Mouse (Mus musculus) urinary bladder, postnatal 25 days (tissue): ENCODE measurements at regions not wholly inside any gene's neighbourhood (a gene's known extent, or its start where the extent isn't known, plus 50 kb on each side); places are given as distances from the start of the nearest gene placed in this dataset.

ENCODE experiments used
- DNase-seq: peaks from one replicate; pipeline ENCODE4 v3.0.0; 2022; ENCODE audit warnings: low spot score

GRCm38 (mm10) chr11:43370025-43370424, 56.0 kb downstream of the Pttg1 start:
- DNase-seq, result no peak

DNA sequence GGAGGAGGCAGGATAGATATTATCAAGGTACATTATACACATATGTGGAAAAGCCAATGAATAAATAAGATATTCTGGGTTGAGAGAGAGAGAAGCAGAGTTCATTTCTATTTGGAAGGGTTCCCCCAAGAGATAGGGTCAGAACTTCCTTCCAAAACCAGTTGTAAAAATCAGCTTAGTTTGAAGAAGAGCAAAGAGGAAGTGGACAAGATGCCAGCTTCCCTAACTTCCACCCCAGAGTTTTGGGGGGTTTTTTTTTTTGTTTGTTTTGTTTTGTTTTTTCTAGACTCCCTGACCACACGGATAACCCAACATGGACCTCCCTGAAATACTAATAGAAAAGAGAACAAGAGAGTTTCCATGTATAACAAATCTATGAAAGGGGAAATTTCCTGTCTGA, 57.7 kb downstream of the Pttg1 start:
- no peak for DNase-seq

DNA sequence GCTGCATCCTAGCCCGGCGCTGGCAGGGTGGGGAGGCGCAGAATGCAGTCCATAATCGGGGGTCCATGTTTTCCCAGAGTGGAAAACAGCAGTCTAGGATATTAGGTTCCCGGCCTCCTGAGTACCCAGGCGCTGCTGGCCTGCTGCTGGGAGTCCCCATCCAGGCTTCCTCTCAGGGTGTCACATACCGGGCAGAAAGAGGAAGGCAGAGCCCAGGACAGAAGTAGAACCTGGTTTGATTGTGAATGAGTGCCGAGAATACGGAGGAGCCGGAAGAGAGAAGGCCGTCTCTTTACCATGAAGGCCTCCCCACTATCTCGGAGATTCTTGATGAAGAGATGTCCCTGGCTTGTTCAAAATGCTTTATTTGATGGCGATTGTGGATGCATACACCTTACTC, 64.2 kb downstream of the Pttg1 start:
- no peak for DNase-seq

DNA sequence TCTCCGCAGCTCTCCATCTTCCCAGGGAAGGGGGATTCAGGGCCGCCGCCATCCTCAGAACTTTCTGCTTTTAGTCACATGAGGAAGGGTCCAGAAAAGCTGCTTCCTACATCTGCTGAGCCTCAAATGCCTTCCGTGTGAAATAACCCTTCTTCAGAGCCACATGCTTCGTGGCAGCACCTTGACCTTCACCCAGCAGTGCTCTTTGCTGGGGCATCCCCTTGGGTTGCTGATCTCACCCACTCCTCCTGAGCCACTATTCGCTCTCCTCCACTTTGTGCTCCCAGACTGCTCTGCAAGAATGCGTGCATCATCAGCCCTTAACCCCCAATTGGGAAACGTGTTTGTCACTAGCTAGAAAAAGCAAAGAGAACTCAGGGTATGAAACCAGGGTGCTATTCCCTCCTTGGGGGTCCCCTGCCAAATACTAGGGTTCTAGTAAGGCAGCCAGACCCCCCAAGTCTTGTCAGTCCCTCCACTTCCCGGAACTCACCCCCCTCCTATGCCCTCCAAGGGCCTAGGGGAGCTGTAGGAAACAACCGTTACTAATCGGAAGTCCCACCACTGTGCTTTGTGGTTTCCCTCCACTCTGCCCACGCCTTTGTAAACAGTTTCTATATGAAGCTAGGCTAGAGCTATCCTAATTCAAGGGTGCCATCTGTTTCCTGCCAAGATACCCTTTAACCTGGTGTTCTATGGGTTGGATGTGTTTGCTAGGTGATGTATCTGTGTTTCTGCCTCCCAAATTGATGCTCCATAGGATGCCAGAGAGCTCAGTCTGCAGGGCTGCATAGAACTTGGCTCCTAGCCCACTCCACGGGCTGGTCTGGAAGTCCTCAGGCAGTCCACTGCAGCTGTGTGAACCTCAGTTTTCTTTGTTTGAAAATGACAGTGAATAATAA, 67.4 kb downstream of the Pttg1 start:
- DNase-seq, result no peak

- no peak for DNase-seq
Measured at GRCm38 (mm10) chr11:43353602-43354001, 72.4 kb downstream of the Pttg1 start.

DNA sequence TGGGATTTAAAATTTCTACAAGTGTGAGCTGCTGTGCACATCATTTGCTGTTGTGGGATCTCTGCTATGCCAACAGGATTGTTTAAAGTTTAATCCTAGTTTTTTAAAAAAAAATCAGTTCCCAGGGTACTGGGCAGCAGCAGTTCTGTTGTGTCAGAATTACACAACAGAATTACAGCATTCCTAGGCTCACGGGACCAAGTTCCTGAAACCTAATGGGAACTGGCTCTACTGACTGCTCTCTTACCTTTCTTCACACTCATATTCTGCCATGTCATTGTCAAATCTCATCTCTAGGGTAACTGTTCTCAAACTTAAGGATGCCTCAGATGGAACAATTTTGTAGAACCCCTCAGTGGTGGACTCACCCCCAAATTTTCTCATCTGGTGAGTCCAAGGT, 73.0 kb downstream of the Pttg1 start:
- no peak for DNase-seq

DNA sequence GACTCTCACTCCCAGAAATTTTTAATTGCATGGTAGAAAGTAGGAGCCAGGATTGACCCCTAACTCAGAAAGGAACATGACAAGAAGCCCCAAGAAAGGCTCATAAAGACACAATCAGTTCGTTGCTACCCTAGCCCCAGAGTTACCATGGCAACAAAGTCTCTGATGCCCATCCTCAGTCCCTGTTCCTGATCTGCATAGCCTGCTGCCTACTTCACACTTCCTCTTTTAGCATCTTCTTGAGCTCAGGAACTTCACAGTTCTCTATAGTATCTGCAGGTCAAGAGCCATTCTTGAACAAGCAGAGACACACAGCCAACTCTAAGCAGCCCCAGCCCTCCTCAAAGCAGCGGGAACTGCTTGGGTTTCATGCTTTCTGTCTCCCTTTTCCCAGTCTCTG, 74.2 kb downstream of the Pttg1 start:
- DNase-seq, result no peak

DNA sequence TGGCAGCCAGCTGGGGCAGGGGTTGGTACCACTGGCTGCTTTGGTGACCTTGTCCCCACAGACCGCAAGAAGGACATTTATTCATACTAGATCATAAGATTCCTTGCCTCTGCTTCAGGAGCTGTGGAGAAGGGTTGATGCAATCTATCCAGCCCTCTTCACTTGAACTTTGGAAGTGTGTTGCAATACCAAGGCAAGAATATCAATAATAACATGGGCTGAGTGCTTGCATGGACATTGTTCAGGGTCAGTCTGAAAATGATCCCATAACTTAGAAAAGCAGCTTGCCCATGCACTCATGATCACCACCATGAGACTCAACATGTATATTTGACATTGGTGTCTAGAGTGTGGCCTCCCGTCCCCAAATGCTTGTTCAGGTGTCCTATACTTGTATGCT, 74.7 kb downstream of the Pttg1 start:
- DNase-seq, result no peak

GRCm38 (mm10) chr11:43350242-43350641, 75.8 kb downstream of the Pttg1 start:
- no peak for DNase-seq

DNA sequence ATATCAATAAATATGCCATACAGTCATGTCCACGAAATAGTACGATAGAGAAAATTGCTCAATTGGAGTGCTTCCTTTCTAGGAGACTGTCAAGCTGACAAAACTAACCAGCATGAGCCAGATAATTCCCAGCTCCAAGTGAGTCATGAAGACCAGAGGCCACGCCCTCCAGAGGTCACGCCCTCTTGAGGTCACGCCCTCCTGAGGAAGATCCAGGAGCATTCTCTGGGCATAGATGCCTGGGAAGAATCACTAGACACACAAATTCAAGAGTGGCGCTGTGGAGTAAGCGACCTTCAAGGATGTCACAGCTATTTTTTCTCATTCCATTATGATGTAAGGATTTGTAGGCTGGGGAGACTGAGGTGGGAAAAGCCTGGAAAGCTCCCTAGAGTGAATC, 76.5 kb downstream of the Pttg1 start:
- peak; percentile 16 for DNase-seq

DNA sequence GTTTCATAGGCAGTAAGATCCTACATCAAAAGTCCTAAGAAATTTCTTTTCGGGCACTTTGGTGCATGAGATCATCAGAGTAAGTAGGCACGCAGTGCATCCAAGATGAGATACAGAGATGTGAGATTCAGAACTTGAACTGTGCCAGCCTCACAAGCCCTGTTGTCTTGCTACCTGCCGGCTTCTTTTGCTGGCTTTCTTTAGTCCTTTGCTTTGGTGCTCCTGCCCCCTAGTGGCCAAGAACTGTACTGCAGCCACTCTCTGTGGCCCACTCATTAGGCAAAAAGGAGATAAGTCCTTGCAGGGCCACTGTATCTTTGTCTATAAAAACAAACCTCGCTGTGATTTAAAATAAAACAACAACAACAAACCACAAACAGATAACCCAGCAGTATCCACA, 77.5 kb downstream of the Pttg1 start:
- DNase-seq, result peak; percentile 80

DNA sequence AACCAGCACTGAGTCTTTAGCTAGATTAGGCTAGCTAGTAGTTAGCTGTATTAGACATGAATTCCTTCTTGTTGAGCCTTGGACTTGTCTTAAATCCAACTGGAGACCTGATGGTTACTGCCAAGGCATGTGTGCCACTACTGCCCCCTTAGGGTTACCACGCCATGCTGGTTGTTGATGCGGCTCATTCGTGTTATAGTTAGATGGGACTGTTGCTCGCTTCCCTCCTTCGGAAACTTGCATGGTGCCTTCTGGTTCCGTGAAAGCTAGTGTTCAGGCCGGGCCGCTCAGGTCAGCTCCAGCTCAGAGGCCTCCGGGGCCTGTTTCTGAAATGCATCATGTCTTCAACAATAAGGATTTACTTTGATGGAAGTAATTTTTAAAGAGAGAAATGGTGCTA, 79.6 kb downstream of the Pttg1 start:
- no peak for DNase-seq

DNA sequence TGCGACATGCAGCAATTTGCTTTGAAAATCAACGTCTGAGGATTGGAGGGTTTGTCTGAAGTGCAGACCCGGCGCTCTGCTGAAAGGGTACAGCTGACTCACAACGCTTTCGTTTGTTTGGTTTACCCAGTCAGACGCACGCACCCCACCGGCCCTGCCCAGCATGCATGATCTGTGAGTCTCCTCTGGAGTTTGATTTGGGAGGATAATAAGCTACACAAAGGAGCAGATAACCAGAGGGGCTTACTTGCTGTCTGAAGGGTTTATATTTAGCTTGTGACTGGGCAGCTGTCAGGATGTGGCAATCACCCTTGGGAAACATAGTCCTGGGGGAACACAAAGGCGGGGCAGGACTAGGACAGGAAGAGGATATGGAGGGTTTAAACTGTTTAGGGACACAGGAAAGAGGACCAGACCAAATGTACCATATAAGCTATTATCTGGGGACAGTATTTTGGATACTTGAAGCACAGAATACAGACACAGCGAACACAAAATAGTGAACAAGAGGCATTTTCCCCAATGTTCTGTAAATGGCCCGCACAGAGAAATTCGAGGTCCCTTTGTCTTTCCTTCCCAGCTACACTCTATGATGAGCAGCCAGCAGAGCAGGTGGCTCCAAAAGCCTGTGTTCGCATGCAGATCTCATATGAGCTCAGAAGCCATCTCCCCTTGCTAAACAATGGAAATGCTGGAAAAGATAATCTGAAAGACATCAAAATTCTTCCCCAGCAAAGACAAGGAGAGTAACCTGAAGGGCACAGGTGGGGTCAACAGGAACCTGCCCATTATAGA, 81.1 kb downstream of the Pttg1 start:
- peak; percentile 7 for DNase-seq

DNA sequence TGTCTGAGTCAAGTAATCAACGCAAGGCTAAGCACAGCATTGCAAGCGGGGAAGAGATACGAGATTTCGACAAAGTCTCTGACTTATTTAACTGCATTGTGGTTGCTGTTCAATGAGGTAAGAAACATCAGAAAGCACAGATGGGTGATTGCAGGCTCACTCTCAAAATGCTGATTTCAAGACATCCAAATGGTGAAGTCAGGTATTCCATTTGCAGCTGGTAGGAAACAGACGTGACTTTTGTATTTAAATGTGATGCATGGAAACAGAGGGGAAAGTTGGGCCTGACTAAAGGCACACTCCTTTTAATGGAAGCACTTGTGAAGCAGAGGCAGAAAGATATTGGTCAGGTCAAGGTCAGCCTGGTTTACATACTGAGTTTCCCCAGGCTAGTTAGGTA, 82.5 kb downstream of the Pttg1 start:
- DNase-seq, result no peak

GRCm38 (mm10) chr11:43338377-43338993, 87.6 kb downstream of the Pttg1 start:
- no peak for DNase-seq

DNA sequence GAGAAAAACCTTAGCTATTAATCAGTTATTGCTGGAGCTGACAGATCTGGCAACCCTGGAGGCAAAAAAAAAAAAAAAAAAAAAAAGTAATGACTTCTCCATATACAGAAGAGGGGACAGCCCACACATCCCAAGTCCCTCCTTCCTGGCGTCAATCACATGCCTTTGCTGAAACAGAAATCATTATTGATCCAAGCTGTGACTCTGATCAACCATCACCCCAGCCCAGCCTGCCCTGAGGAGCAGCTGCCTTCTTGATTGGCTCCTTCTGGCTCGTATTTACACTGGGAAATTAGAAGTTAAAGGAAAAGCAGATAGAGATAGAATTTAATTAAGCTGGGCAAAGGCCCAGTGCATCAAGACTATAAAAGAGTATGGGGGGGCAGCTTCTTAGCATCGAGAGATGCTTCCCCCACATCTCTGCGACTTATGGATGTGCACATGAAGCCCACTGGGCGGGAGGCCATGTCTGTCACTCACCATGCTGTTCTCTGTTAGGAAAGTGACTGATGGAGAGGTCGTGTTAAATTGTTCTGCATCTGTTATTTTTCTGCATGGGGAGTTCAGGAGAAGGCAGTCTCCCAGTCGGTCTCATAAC, 90.3 kb downstream of the Pttg1 start:
- DNase-seq, result no peak

- no peak for DNase-seq
Measured at GRCm38 (mm10) chr11:43333547-43333946, 92.5 kb downstream of the Pttg1 start.

GRCm38 (mm10) chr11:43313996-43314395, 112.1 kb downstream of the Pttg1 start:
- no peak for DNase-seq
